In genomic region chr4:117120052-117120444, GRCm38 (mm10) we compare ENCODE assay signal across 9 mouse cellular contexts. TPM values are rescaled to one million over a fixed set of nuclear protein-coding genes. Genes with fewer than 3 reads are reported as not detected.
DNase-seq lines count a peak whose midpoint lies in the region; ATAC-seq and TF ChIP-seq lines count a peak whose summit lies in the region.
"Had no signal": no experiment of that assay in that cellular context is flagged by ENCODE, and none has a peak within 500 bp of the region (broad histone marks: within the 10 kb centered on the region; RNA-seq: fewer than 3 reads in every experiment).

No protein-coding gene starts in this region.

- peak overlapping the region; percentile 100 for H3K4me2 ChIP-seq in lung, embryonic 14.5 days
- H3K4me2 ChIP-seq in embryonic facial prominence, embryonic 15.5 days (replicated peaks), result peak overlapping the region; percentile 98
- peak overlapping the region; percentile 98 for H3K4me2 ChIP-seq in intestine, postnatal 0 days (replicated peaks; ENCODE audit: low read depth)
- peak overlapping the region; percentile 75 for H3K4me2 ChIP-seq in neural tube, embryonic 14.5 days (ENCODE audit: low read depth, low read length)

- DNase-seq in lung, embryonic 14.5 days, result no peak
- DNase-seq in lung, adult 18-20 months, result no peak
- no peak for DNase-seq in right cerebral cortex, postnatal 14 days
- no peak for DNase-seq in gastrocnemius, postnatal 14 days
- no peak for DNase-seq in urinary bladder, postnatal 25 days (ENCODE audit: low spot score)

- TF ChIP-seq CTCF in lung, embryonic 14.5 days (IDR thresholded peaks at IDR 0.05; ENCODE audit: low read depth), result no peak
- no peak for TF ChIP-seq CTCF in intestine, postnatal 0 days (IDR thresholded peaks at IDR 0.05; ENCODE audit: low read depth)

- no peaks in the 10 kb centered on the region for H3K27me3 ChIP-seq in lung, embryonic 14.5 days (ENCODE audit: insufficient read depth, low read length)
- no peaks in the 10 kb centered on the region for H3K27me3 ChIP-seq in embryonic facial prominence, embryonic 15.5 days
- no peaks in the 10 kb centered on the region for H3K27me3 ChIP-seq in intestine, postnatal 0 days (replicated peaks; ENCODE audit: control insufficient read depth, insufficient read depth, low read length)
- no peaks in the 10 kb centered on the region for H3K27me3 ChIP-seq in neural tube, embryonic 14.5 days (ENCODE audit: control insufficient read depth, insufficient read depth, low read length)

- peak overlapping the region; percentile 96 for H3K27ac ChIP-seq in lung, embryonic 14.5 days (ENCODE audit: low read depth)
- peak overlapping the region; percentile 93 for H3K27ac ChIP-seq in embryonic facial prominence, embryonic 15.5 days (replicated peaks)
- peak overlapping the region; percentile 63 for H3K27ac ChIP-seq in intestine, postnatal 0 days (ENCODE audit: low read depth, low read length)
- H3K27ac ChIP-seq in neural tube, embryonic 14.5 days (ENCODE audit: low read depth, low read length), result peak overlapping the region; percentile 95

- no peaks in the 10 kb centered on the region for H3K9me3 ChIP-seq in lung, embryonic 14.5 days (ENCODE audit: low read depth, low read length)
- H3K9me3 ChIP-seq in embryonic facial prominence, embryonic 15.5 days (replicated peaks), result no peaks in the 10 kb centered on the region
- H3K9me3 ChIP-seq in intestine, postnatal 0 days (ENCODE audit: control insufficient read depth), result no peaks in the 10 kb centered on the region
- no peaks in the 10 kb centered on the region for H3K9me3 ChIP-seq in neural tube, embryonic 14.5 days (ENCODE audit: control insufficient read depth, low read length)

- intact Hi-C loops in gastrocnemius, postnatal 14 days (cut with DNase I; ENCODE audit: low total_unique reads), result loop anchor here (5.0 kb wide), 1 partner anchor 118 kb away; no protein-coding TSS in a partner anchor

- H3K4me1 ChIP-seq in lung, embryonic 14.5 days (ENCODE audit: insufficient read depth), result peaks cover 7% of the 10 kb centered on the region
- H3K4me1 ChIP-seq in embryonic facial prominence, embryonic 15.5 days, result peaks cover 28% of the 10 kb centered on the region
- H3K4me1 ChIP-seq in intestine, postnatal 0 days (replicated peaks; ENCODE audit: control insufficient read depth, insufficient read depth, low read length), result 0 out of 2 replicates have a peak, but pooled peaks cover under 1% of the 10 kb centered on the region
- peaks cover 7% of the 10 kb centered on the region; the same call in 1 of the 2 replicates for H3K4me1 ChIP-seq in neural tube, embryonic 14.5 days (ENCODE audit: control insufficient read depth, insufficient read depth, low read length)

- ATAC-seq in lung, embryonic 14.5 days (ENCODE audit: insufficient read depth), result no peak
- ATAC-seq in embryonic facial prominence, embryonic 15.5 days (ENCODE audit: insufficient number of reproducible peaks, low FRiP score, low TSS enrichment, low read depth), result no peak
- 0 out of 2 replicates have a peak, but pooled peaks have one; percentile 2 for ATAC-seq in intestine, postnatal 0 days
- peak; percentile 18 for ATAC-seq in neural tube, embryonic 14.5 days (ENCODE audit: low read depth)

- H3K4me3 ChIP-seq in lung, embryonic 14.5 days (ENCODE audit: low read depth, low read length), result peak overlapping the region; percentile 72
- peak overlapping the region; percentile 81 for H3K4me3 ChIP-seq in embryonic facial prominence, embryonic 15.5 days (replicated peaks)
- H3K4me3 ChIP-seq in intestine, postnatal 0 days (ENCODE audit: low read depth, low read length), result peak overlapping the region; percentile 53
- peak overlapping the region; percentile 66 for H3K4me3 ChIP-seq in neural tube, embryonic 14.5 days (ENCODE audit: low read depth, low read length)

- H3K9ac ChIP-seq in lung, embryonic 14.5 days, result peak overlapping the region; percentile 70
- peak overlapping the region; percentile 40 for H3K9ac ChIP-seq in embryonic facial prominence, embryonic 15.5 days
- H3K9ac ChIP-seq in intestine, postnatal 0 days (ENCODE audit: low read depth, low read length), result peak overlapping the region; percentile 28
- peak overlapping the region; percentile 73 for H3K9ac ChIP-seq in neural tube, embryonic 14.5 days (replicated peaks; ENCODE audit: low read depth, low read length)

- 5% methylated on average over 10 of the region's 10 CpGs for WGBS in lung, embryonic 14.5 days
- 6% methylated on average over 10 of the region's 10 CpGs for WGBS in embryonic facial prominence, embryonic 15.5 days
- 4% methylated on average over 10 of the region's 10 CpGs for WGBS in intestine, postnatal 0 days
- 5% methylated on average over 10 of the region's 10 CpGs for WGBS in neural tube, embryonic 14.5 days

- H3K36me3 ChIP-seq in lung, embryonic 14.5 days (ENCODE audit: insufficient read depth), result peaks cover 8% of the 10 kb centered on the region
- H3K36me3 ChIP-seq in embryonic facial prominence, embryonic 15.5 days, result no peaks in the 10 kb centered on the region
- no peaks in the 10 kb centered on the region; the same call in 1 of the 2 replicates for H3K36me3 ChIP-seq in intestine, postnatal 0 days (ENCODE audit: control insufficient read depth, insufficient read depth)
- no peaks in the 10 kb centered on the region for H3K36me3 ChIP-seq in neural tube, embryonic 14.5 days (ENCODE audit: control insufficient read depth, insufficient read depth, low read length)

RNA-seq across cellular contexts. Expression of gene Btbd19, which starts 5.5 kb away (rescaled TPM):
- 6.7 and 7.6 TPM in 2 replicates for polyA plus RNA-seq in lung, embryonic 14.5 days (2014; fragmentation: Nextera tagmentation; extraction: Ambion mirVana)
- 13.2 and 13.5 TPM in 2 replicates for polyA plus RNA-seq in embryonic facial prominence, embryonic 15.5 days (2015; fragmentation: Nextera tagmentation; extraction: Ambion mirVana)
- 2.9 and 3.5 TPM in 2 replicates for polyA plus RNA-seq in intestine, postnatal 0 days (2015; fragmentation: Nextera tagmentation; extraction: Ambion mirVana)
- 2.7 and 3.9 TPM in 2 replicates for polyA plus RNA-seq in neural tube, embryonic 14.5 days (2014; fragmentation: Nextera tagmentation; extraction: Ambion mirVana)
- 1 to 10 TPM; 3.3 to 3.6 TPM for total RNA-seq in gastrocnemius, postnatal 14 days (2021)

RNA-seq across cellular contexts. Expression of gene Tctex1d4, which starts 6.5 kb away (rescaled TPM):
- polyA plus RNA-seq in lung, embryonic 14.5 days (2014; fragmentation: Nextera tagmentation; extraction: Ambion mirVana), result not detected in 2 replicates
- polyA plus RNA-seq in embryonic facial prominence, embryonic 15.5 days (2015; fragmentation: Nextera tagmentation; extraction: Ambion mirVana), result 3.0 and 6.1 TPM in 2 replicates
- polyA plus RNA-seq in intestine, postnatal 0 days (2015; fragmentation: Nextera tagmentation; extraction: Ambion mirVana), result 0.22 TPM in 2 replicates
- polyA plus RNA-seq in neural tube, embryonic 14.5 days (2014; fragmentation: Nextera tagmentation; extraction: Ambion mirVana), result not detected in 2 replicates
- total RNA-seq in gastrocnemius, postnatal 14 days (2021), result not detected
- total RNA-seq: adrenal gland, adult 2 months had no signal
- polyA plus RNA-seq: adrenal gland, adult 2 months had no signal

RNA-seq across cellular contexts. Expression of gene Plk3, which starts 13.7 kb away (rescaled TPM):
- polyA plus RNA-seq in lung, embryonic 14.5 days (2014; fragmentation: Nextera tagmentation; extraction: Ambion mirVana), result 4.2 and 5.1 TPM in 2 replicates
- 7.7 and 8.1 TPM in 2 replicates for polyA plus RNA-seq in embryonic facial prominence, embryonic 15.5 days (2015; fragmentation: Nextera tagmentation; extraction: Ambion mirVana)
- 5.3 and 7.0 TPM in 2 replicates for polyA plus RNA-seq in intestine, postnatal 0 days (2015; fragmentation: Nextera tagmentation; extraction: Ambion mirVana)
- 16.1 and 19.1 TPM in 2 replicates for polyA plus RNA-seq in neural tube, embryonic 14.5 days (2014; fragmentation: Nextera tagmentation; extraction: Ambion mirVana)
- under 1 TPM; 0.91 to 0.96 TPM for total RNA-seq in gastrocnemius, postnatal 14 days (2021)

RNA-seq across cellular contexts. Expression of gene Ptch2, which starts 24.2 kb away (rescaled TPM):
- polyA plus RNA-seq in lung, embryonic 14.5 days (2014; fragmentation: Nextera tagmentation; extraction: Ambion mirVana), result 12.2 and 14.1 TPM in 2 replicates
- polyA plus RNA-seq in embryonic facial prominence, embryonic 15.5 days (2015; fragmentation: Nextera tagmentation; extraction: Ambion mirVana), result 20.8 and 22.5 TPM in 2 replicates
- 1.3 and 1.4 TPM in 2 replicates for polyA plus RNA-seq in intestine, postnatal 0 days (2015; fragmentation: Nextera tagmentation; extraction: Ambion mirVana)
- 5.6 and 6.4 TPM in 2 replicates for polyA plus RNA-seq in neural tube, embryonic 14.5 days (2014; fragmentation: Nextera tagmentation; extraction: Ambion mirVana)
- total RNA-seq in gastrocnemius, postnatal 14 days (2021), result 1 to 10 TPM; 3.8 to 5.9 TPM

RNA-seq across cellular contexts. Expression of gene Rps8, which starts 36.0 kb away (rescaled TPM):
- 1,312 and 1,358 TPM in 2 replicates for polyA plus RNA-seq in lung, embryonic 14.5 days (2014; fragmentation: Nextera tagmentation; extraction: Ambion mirVana)
- polyA plus RNA-seq in embryonic facial prominence, embryonic 15.5 days (2015; fragmentation: Nextera tagmentation; extraction: Ambion mirVana), result 934 and 968 TPM in 2 replicates
- polyA plus RNA-seq in intestine, postnatal 0 days (2015; fragmentation: Nextera tagmentation; extraction: Ambion mirVana), result 563 and 564 TPM in 2 replicates
- 549 and 599 TPM in 2 replicates for polyA plus RNA-seq in neural tube, embryonic 14.5 days (2014; fragmentation: Nextera tagmentation; extraction: Ambion mirVana)
- total RNA-seq in gastrocnemius, postnatal 14 days (2021), result 100 to 1,000 TPM; 786 to 929 TPM

Comparison
In these comparisons a context has a peak if more than half of its experiments do, and no peak if none do; other contexts are left out.
1. ATAC-seq: peak in intestine, postnatal 0 days (single experiment) and neural tube, embryonic 14.5 days (single experiment); none in lung, embryonic 14.5 days (single experiment) and embryonic facial prominence, embryonic 15.5 days (single experiment).
2. Peak in every context shown above with its lines, with median percentiles within 50 percentile points of each other: H3K27ac ChIP-seq, H3K4me2 ChIP-seq, H3K4me3 ChIP-seq and H3K9ac ChIP-seq.